In the genomic region with DNA sequence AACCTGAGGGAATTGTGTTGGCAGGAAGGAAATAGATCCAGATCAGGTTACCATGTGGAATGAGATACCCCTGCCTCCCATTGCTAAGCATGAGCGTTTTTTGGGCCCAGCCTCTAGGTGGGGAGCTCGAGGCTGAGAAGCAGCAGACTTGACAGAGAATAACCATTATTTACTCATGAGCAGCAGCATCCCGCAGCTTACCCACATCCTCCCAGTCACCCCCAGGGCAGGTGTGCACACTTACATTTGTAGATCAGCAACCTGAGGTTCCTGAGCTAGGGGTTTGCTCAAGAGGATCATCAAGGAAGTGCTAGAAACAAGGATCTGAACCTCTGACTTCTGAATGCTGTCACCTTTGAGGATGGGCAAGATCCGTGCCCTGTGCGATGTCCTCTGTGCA, we compare ENCODE assay signal across 26 mouse cellular contexts. TPM values are rescaled to one million over a fixed set of nuclear protein-coding genes. Genes with fewer than 3 reads are reported as not detected.
DNase-seq lines count a peak whose midpoint lies in the region.
"Had no signal": no experiment of that assay in that cellular context is flagged by ENCODE, and none has a peak within 500 bp of the region (broad histone marks: within the 10 kb centered on the region; RNA-seq: fewer than 3 reads in every experiment).

No protein-coding gene starts in this region.

- DNase-seq in CD4-positive, CD25-positive, alpha-beta regulatory T cell, adult 2 months (ENCODE audit: low read depth, low spot score) = peak; percentile 61
- DNase-seq in T-cell, adult 2 months (ENCODE audit: low spot score) = peak; percentile 79
- DNase-seq in thymus, adult 18-20 months = peak; percentile 27 to 51
- DNase-seq in thymus, postnatal 36 days = peak; percentile 58 to 74
- no peak for DNase-seq in heart, embryonic 10.5 days (ENCODE audit: low spot score)
- DNase-seq in right cerebral cortex, adult 18-20 months = no peak
- DNase-seq in cerebellum, adult 8-10 months = no peak
- DNase-seq: adrenal gland, postnatal 36 days; B cell, adult 2 months; cerebellum, adult 9-11 months; gastrocnemius, postnatal 36 days; heart, adult 2 months; heart, postnatal 36 days; kidney, adult 8-10 months; kidney, postnatal 25 days; lung, embryonic 14.5 days; right cerebral cortex, postnatal 25 days had no signal

- no peaks in the 10 kb centered on the region for H3K9me3 ChIP-seq in heart, embryonic 10.5 days
- H3K9me3 ChIP-seq: forebrain, embryonic 10.5 days; hindbrain, embryonic 13.5 days; intestine, embryonic 15.5 days; limb, embryonic 15.5 days; megakaryocyte, embryonic 14.5 days; midbrain, embryonic 13.5 days had no signal

- H3K27ac ChIP-seq in heart, embryonic 10.5 days = no peak overlapping the region
- H3K27ac ChIP-seq: heart, adult 2 months; hindbrain, embryonic 13.5 days; intestine, embryonic 15.5 days; limb, embryonic 15.5 days; liver, embryonic 14.5 days; midbrain, embryonic 13.5 days had no signal

- no peak overlapping the region for H3K4me3 ChIP-seq in heart, embryonic 10.5 days
- H3K4me3 ChIP-seq: forebrain, embryonic 10.5 days; heart, adult 2 months; hindbrain, embryonic 13.5 days; intestine, embryonic 15.5 days; limb, embryonic 15.5 days; megakaryocyte, embryonic 14.5 days; midbrain, embryonic 13.5 days had no signal

- 78% methylated on average over 5 of the region's 5 CpGs for WGBS in heart, embryonic 10.5 days

- peaks cover 30% of the 10 kb centered on the region for H3K4me1 ChIP-seq in heart, embryonic 10.5 days
- H3K4me1 ChIP-seq: intestine, embryonic 15.5 days; limb, embryonic 15.5 days; megakaryocyte, embryonic 14.5 days had no signal

- no peaks in the 10 kb centered on the region for H3K36me3 ChIP-seq in heart, embryonic 10.5 days
- H3K36me3 ChIP-seq: forebrain, embryonic 10.5 days; hindbrain, embryonic 13.5 days; intestine, embryonic 15.5 days; limb, embryonic 15.5 days; midbrain, embryonic 13.5 days had no signal

- no peaks in the 10 kb centered on the region for H3K27me3 ChIP-seq in heart, embryonic 10.5 days (ENCODE audit: insufficient read depth, poor library complexity, severe bottlenecking)
- H3K27me3 ChIP-seq: intestine, embryonic 15.5 days; limb, embryonic 15.5 days; midbrain, embryonic 13.5 days had no signal

RNA-seq across cellular contexts. Expression of gene Glrp1, which starts 3.5 kb away (rescaled TPM):
- 0.10 TPM in 1 of 2 replicates, not detected in the other for polyA plus RNA-seq in heart, embryonic 10.5 days (2016; fragmentation: Nextera tagmentation; extraction: Ambion mirVana)
- polyA plus RNA-seq: embryonic facial prominence, embryonic 11.5 days; forebrain, embryonic 10.5 days; hindbrain, embryonic 13.5 days; intestine, embryonic 15.5 days; limb, embryonic 15.5 days; midbrain, embryonic 13.5 days; neural tube, embryonic 11.5 days had no signal

Comparison
In these comparisons a context has a peak if more than half of its experiments do, and no peak if none do; other contexts are left out.
1. DNase-seq: peak in CD4-positive, CD25-positive, alpha-beta regulatory T cell, adult 2 months (single experiment), T-cell, adult 2 months (single experiment), thymus, adult 18-20 months (2 of 2) and thymus, postnatal 36 days (2 of 2); none in heart, embryonic 10.5 days (single experiment), right cerebral cortex, adult 18-20 months (single experiment) and cerebellum, adult 8-10 months (single experiment).